Mouse (Mus musculus) adrenal gland, postnatal 14 days (tissue): Measurements from ENCODE around the gene Gm49322. TPM values are rescaled to one million over a fixed set of nuclear protein-coding genes. Genes with fewer than 3 reads are reported as not detected.

Experiments
- DNase-seq: peaks from one replicate; pipeline ENCODE4 v3.0.0; 2021; ENCODE audit warnings: mixed read lengths
- microRNA-seq, 2 experiments: library from miRNA; unstranded; fragments of <30 nt; microRNA quantifications; one replicate each; pipeline ENCODE4 v1.2.0; 2021
- total RNA-seq: library from RNA; stranded (reverse); gene quantifications from 2 replicates; pipeline ENCODE4 v1.2.3, GENCODE M21; 2021

The Gm49322 gene
- total RNA-seq, 1 experiment from 2014 or later: 1.6 TPM

DNA sequence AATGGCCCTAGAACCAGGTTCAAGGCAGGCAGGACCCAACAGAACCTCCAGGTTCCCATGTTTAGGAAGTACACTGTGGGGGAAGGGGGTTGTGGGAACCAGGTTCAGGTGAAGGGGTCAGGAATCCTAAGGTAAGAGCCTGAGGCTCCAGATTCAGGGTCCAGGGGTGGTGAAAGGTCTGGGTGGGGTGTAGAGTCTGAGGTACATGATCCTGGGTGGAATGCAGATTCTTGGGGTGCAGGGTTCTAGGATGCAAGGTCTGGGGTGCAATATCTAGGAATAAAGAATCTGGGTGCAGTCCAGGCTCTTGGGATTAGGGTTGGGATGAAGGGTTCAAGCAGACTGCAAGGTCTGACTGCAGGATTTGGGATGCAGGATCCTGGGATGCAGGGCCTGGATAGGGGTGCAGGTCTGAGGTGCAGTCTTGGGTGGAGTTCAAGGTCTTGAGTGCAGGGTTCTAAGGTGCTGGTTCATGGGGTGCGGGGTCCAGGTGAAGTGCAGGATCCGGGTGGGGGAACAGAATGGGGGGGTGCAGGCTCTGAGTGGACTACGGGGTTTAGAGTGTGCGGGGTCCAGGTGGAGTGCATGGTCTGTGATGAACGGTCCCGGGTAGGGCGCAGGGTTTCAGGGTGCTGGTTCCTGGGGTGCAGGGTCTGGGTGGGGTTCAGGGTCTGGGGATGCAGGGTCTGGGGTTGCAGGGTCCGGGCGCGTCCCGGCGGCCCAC lies 49.7 kb downstream of the Gm49322 start:
- no peak for DNase-seq

DNA sequence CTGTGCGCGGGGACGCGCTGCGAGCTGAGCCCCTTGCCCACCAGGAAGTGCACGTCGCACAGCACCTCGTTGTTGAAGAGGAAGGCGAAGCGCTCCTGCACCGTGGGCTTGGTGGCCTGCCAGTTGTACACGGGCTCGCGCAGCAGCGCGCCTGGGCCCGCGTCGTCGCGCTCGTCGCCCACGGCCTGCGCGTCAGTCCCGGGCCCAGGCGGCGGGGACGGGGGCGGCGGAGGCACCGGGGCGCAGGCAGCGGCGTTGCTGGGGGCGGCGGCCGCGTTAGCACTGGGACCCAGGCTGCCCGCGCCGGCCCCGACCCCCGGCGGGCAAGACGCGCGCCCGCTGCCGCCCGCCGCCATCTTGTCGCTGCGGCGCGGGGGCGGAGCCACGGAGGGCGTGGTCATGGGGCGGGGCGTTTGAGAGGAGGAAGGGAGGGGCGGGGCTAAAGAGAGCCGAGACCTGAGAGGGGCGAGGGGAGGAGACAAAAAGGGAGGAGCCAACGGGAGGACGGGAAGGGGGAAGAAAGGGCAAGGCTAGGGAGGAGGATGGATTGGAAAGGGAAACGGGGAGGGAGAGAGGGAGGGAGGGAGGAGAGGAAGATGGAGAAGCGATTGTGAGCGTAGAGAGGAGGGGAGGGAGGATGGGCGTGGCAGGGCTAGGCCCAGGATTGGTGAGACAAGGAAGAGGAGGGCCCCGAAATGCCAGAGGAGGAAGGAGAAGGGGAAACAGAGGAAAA lies 50.5 kb downstream of the Gm49322 start:
- peak; percentile 99 for DNase-seq

DNA sequence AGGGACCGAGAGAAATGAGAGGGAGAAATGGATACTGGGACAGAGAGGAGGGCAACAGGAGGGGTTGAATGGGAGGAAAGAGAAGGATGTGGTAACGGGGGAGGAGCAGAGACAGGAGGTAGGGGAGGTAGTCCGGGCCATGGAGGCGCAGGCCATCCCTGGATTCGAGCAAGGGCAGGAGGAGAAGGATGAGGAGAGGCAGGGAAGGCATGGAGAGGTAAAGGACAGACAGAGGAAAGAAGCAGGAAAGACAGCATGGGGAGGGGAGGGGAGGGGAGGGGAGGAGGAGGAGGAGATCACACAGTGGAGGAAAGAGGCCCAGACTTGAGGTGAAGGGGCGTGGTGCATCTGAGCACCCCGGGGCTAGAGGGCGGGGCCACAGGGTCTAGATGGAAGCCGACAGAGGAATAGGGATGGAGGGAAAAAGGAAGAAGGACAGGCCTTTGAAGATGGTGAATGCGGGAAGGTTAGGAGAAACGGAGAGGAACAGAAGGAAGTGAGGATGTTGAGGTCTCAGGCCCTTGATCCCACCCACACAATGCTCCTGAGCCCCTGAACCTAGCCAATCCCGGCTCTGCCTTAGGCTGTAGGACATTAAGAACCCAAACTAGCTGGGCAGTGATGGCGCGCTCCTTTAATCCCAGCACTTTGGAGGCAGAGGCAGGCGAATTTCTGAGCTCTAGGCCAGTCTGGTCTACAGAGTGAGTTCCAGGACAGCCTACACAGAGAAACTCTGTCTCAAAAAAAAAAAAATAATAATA lies 51.2 kb downstream of the Gm49322 start, which contains the start of gene Btbd2:
Gene Btbd2, minus strand, starts transcription at position 209 of the 761 bp plus-strand sequence.
- no peak for DNase-seq

DNA sequence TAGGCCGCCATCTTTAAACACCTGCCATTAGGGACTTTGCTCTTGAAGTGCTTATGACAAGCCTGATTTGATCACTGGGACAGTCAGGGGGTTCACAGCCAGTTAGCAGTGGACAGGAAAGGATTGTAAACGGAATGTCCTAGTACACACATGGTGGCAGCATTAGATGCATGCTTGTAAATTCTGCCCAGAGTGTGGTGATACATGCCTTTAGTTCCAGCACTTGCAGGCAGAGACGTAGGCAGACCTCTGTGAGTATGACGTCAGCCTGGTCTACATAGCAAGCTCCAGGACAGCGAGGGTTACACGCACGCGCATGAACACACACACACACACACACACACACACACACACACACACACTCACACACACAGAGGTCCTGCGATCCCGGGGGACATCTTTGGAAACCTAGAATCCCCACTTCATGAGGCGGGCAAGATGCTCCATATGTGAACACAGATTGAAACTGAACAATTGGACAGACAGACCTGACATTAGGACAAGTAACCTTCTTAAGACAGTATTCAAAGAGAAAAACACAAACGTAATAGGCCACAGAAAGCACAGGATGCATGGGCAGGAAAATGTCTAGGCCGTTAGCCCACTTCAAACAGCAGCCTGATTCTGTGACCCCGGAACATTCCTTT lies 52.5 kb downstream of the Gm49322 start:
- DNase-seq: no peak

DNA sequence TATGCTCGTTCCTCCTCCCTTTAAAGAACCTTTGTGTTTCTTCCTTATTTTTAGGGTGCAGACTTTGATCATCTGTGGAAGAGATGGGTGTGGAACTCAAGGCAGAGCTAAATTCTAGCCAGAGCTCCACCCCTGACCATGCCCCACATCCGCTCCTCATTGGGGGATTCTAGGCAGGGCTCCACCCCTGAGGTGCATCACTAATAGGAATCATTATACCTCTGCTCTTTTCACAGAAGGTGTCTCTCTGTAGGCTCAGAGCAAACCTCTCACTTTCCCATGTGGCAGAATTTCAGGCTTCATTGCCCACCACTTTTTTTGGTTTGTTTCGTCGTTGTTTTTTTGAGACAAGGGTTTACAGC lies 53.0 kb downstream of the Gm49322 start:
- no peak for DNase-seq

DNA sequence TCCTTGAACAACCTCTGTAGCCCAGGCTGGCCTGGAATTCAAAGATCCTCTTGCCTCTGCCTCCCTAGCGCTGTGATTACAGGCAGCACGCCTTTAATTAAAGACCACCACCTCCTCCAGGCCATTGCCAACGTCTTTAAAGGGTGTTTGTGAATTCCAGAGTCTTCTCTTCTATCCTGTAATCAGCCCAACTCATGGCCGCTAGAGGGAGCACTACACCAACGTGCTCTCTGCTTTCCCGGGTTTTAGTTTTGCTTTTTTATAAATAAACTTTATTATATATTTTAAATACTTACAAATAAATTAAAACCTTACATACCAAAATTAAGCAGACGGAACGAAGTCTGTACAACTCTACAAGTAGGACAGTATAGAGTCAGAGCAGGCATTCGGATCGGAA lies 53.4 kb downstream of the Gm49322 start:
- peak; percentile 85 for DNase-seq

DNA sequence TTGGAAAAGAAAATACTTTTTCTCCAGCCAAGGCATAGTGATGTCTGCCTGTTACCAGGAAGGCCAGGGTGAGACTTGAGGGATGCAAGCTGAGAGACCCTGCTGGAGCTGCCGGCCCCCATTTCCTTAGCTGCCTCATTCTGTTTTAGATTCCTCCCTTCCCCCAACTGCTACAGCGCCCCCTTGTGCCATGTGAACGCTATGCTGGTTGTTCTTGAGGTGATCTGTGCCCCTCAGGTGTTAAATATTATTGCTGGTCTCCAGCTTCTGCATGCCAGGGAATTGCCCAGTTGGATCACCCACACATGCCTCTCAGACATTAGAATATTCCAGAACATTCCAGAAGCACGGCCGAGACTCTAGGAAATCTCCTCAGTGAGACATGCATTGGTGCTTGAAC lies 55.3 kb downstream of the Gm49322 start:
- peak; percentile 81 for DNase-seq

DNA sequence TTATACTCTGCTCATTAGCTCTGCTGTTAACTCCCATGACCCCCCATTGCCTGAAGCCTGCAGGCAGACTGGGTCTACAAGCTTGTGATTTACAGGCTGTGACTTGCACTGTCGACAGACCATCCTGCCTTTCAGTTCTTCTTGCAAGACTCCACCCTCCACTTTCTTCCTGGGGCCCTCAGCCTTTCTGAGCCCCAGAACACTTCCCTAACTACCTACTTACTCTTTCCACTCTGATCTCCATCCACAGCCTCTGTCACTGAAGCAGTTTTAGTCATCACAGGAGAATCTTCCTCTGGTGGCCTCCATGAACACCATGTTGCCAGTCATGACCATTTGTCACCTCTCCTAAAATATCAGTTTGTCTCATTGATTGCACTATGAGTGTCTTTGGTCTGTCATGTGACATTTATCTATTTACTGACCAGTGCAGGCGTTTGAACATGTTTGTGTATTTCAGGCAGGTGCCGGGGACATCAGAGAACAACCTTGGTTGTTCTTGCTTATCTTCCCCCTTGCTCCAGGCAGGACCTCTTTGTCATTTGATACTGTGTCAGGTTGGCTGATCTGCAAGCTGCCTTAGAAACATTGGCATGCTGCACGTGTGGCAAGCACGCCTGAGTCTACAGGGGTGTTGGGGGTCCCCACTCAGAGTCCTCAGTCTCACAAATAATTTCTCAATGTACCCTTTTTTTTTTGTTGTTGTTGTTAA lies 57.8 kb downstream of the Gm49322 start:
- no peak for DNase-seq

DNA sequence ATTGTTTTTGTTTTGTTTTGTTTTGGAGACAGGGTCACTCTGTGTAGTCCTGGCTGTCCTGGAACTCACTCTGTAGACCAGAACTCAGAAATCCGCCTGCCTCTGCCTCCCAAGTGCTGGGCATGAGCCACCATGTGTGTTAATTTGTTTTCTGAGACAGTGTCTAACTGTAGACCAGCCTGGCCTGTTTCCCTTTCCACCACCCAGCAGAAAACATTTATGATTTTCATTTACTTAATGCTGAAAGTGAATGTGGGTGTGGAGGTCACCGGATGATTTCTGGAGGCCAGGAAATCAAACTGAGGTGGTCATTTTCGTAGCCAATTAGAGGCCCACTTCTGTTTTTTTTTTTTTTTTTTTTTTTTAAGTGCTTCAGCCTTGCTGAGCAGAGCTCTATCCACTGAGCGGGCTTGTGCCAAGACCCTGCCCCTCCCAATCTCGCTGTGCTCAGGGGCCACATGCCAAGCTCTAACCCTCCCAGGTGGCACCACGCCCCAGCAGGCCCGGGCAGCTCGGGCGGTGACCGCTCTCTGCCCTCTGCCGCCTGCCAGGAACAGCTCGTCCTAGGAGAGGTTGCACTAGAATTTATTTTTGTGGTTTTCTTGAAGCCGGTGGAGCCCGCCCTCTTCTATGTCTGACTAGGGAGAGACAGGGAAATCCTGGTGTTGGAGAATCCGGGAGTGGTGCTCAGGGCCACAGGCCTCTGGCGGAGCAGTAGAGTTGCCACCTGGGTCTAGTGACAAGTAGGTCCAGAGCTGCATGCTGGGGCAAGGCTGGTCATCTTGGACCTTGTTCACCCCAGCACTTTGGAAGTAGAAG lies 58.6 kb downstream of the Gm49322 start:
- peak; percentile 93 for DNase-seq

DNA sequence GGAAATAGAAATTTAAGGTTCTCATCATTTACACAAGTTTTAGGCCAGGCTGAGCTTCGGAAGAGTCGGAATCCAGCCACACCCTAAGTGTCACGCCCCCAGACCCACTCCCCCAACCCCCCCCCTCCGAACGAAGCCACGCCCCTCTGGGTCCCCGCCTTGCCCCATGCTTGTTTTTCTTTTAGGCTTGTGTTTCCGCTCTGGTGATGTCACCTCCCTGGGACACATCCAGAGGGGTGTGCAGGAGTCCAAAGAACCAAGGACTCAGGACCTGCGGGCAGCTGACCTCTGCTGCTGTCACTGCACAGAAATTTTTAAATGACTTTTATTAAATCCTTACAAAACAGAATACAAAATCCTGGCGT lies 59.2 kb downstream of the Gm49322 start:
- DNase-seq: peak; percentile 89

Small RNA genes lying within 50 kb of the gene (microRNA-seq; reads per million reads assigned to microRNA genes)
- gene Mir6912: 0.76 to 2.1 reads per million in 2 experiments

Other genes starting within 250 kb of the Gm49322 start
- gene Plk5, start 249.6 kb upstream of the Gm49322 start, total RNA-seq: 0.30 and 0.44 TPM in 2 replicates
- gene Mex3d, start 218.4 kb upstream of the Gm49322 start, total RNA-seq: 21.8 and 22.8 TPM in 2 replicates
- 106 and 116 TPM in 2 replicates for gene Mbd3, start 206.5 kb upstream of the Gm49322 start, total RNA-seq
- gene Uqcr11, start 199.2 kb upstream of the Gm49322 start, total RNA-seq: 1,202 and 1,279 TPM in 2 replicates
- gene Tcf3, start 172.4 kb upstream of the Gm49322 start, total RNA-seq: 54.4 and 61.8 TPM in 2 replicates
- not detected in 2 replicates for gene Onecut3, start 111.2 kb upstream of the Gm49322 start, total RNA-seq
- 0.19 TPM in 2 replicates for gene Atp8b3, start 66.9 kb upstream of the Gm49322 start, total RNA-seq
- gene Rexo1, start 44.5 kb upstream of the Gm49322 start, total RNA-seq: 40.9 and 46.4 TPM in 2 replicates
- 10.1 and 11.6 TPM in 2 replicates for gene Klf16, start 28.7 kb upstream of the Gm49322 start, total RNA-seq
- gene Abhd17a, start 15.7 kb upstream of the Gm49322 start, total RNA-seq: 97.7 and 98.7 TPM in 2 replicates
- 44.2 and 50.5 TPM in 2 replicates for gene Scamp4, start 3.1 kb upstream of the Gm49322 start, total RNA-seq
- 3.1 and 4.9 TPM in 2 replicates for gene Adat3, start 3.1 kb upstream of the Gm49322 start, total RNA-seq
- gene Csnk1g2, start 16.8 kb downstream of the Gm49322 start, total RNA-seq: 105 and 108 TPM in 2 replicates
- 53.5 and 58.0 TPM in 2 replicates for gene Btbd2, start 51.0 kb downstream of the Gm49322 start, total RNA-seq
- 224 and 226 TPM in 2 replicates for gene Mknk2, start 72.1 kb downstream of the Gm49322 start, total RNA-seq
- 12.8 and 24.1 TPM in 2 replicates for gene Mob3a, start 96.0 kb downstream of the Gm49322 start, total RNA-seq
- 12.1 and 12.6 TPM in 2 replicates for gene Izumo4, start 96.2 kb downstream of the Gm49322 start, total RNA-seq
- 80.3 and 85.6 TPM in 2 replicates for gene Ap3d1, start 136.2 kb downstream of the Gm49322 start, total RNA-seq
- gene Dot1l, start 149.2 kb downstream of the Gm49322 start, total RNA-seq: 82.3 and 90.7 TPM in 2 replicates
- gene Sf3a2, start 192.2 kb downstream of the Gm49322 start, total RNA-seq: 47.6 and 52.2 TPM in 2 replicates
- 59.5 and 71.1 TPM in 2 replicates for gene Plekhj1, start 192.6 kb downstream of the Gm49322 start, total RNA-seq
- gene Amh, start 199.2 kb downstream of the Gm49322 start, total RNA-seq: 0.74 and 0.94 TPM in 2 replicates
- 2.8 and 3.1 TPM in 2 replicates for gene Jsrp1, start 207.5 kb downstream of the Gm49322 start, total RNA-seq
- gene Oaz1, start 220.6 kb downstream of the Gm49322 start, total RNA-seq: 734 and 741 TPM in 2 replicates
- gene Lingo3, start 238.0 kb downstream of the Gm49322 start, total RNA-seq: 1.0 and 1.2 TPM in 2 replicates
- 35.1 and 43.3 TPM in 2 replicates for gene Lsm7, start 249.2 kb downstream of the Gm49322 start, total RNA-seq
- gene Sppl2b, start 249.3 kb downstream of the Gm49322 start, total RNA-seq: 30.5 and 33.0 TPM in 2 replicates